Mouse (Mus musculus): Measurements from ENCODE around the gene Snrnp35. TPM values are rescaled to one million over a fixed set of nuclear protein-coding genes. Genes with fewer than 3 reads are reported as not detected.

The Snrnp35 gene
- total RNA-seq, 2 experiments from 2014 or later, result 27.4 to 31.7 TPM

GRCm38 (mm10) chr5:124540383-124540786 is 57.5 kb downstream of the Snrnp35 start, which contains the start of gene Tmed2:
Tmed2 (plus strand) TSS chr5:124540695.
- peak; percentile 96 to 97 for DNase-seq

Other genes starting within 250 kb of the Snrnp35 start
- gene Pitpnm2, start 233.4 kb upstream of the Snrnp35 start, total RNA-seq (2021), result 100 to 1,000 TPM; 281 to 377 TPM
- 10 to 100 TPM; 16.8 to 20.5 TPM for gene Mphosph9, start 155.2 kb upstream of the Snrnp35 start, total RNA-seq (2021)
- gene 2810006K23Rik, start 155.0 kb upstream of the Snrnp35 start, total RNA-seq (2021), result 10 to 100 TPM; 15.5 to 16.6 TPM
- 10 to 100 TPM; 95.1 to 99.2 TPM for gene Cdk2ap1, start 120.1 kb upstream of the Snrnp35 start, total RNA-seq (2021)
- 100 to 1,000 TPM; 148 to 157 TPM for gene Sbno1, start 57.1 kb upstream of the Snrnp35 start, total RNA-seq (2021)
- gene Kmt5a, start 43.2 kb upstream of the Snrnp35 start, total RNA-seq (2021), result 10 to 100 TPM; 63.9 to 78.5 TPM
- gene Rilpl2, start 4.8 kb upstream of the Snrnp35 start, total RNA-seq (2021), result 10 to 100 TPM; 19.8 to 20.6 TPM
- gene Rilpl1, start 48.3 kb downstream of the Snrnp35 start, total RNA-seq (2021), result 10 to 100 TPM; 68.7 to 72.1 TPM
- 100 to 1,000 TPM; 102 to 106 TPM for gene Tmed2, start 57.6 kb downstream of the Snrnp35 start, total RNA-seq (2021)
- 10 to 100 TPM; 23.3 to 28.3 TPM for gene Ddx55, start 69.7 kb downstream of the Snrnp35 start, total RNA-seq (2021)
- 10 to 100 TPM; 36.1 to 40.6 TPM for gene Eif2b1, start 96.0 kb downstream of the Snrnp35 start, total RNA-seq (2021)
- 10 to 100 TPM; 30.0 to 32.4 TPM for gene Gtf2h3, start 96.0 kb downstream of the Snrnp35 start, total RNA-seq (2021)
- 10 to 100 TPM; 58.7 to 60.5 TPM for gene Atp6v0a2, start 145.4 kb downstream of the Snrnp35 start, total RNA-seq (2021)
- gene Dnah10, start 242.0 kb downstream of the Snrnp35 start, total RNA-seq (2021), result under 1 TPM; 0.40 to 0.52 TPM

Data from layer of hippocampus, postnatal 36 days (tissue).